Mouse (Mus musculus) limb, embryonic 14.5 days (tissue): Measurements from ENCODE around the gene Gm21970. TPM values are rescaled to one million over a fixed set of nuclear protein-coding genes. Genes with fewer than 3 reads are reported as not detected.

Experiments used
- ATAC-seq: fragments of 200-750 bp; cut with Nextera tagmentation; 2 replicates; pipeline ENCODE4 v1.8.0; 2017; ENCODE audit warnings: low read depth, moderate number of reproducible peaks, moderate TSS enrichment; ENCODE audit not compliant: low FRiP score
- DNase-seq: peaks from one replicate; pipeline ENCODE4 v3.0.0-alpha.2; 2015; ENCODE audit warnings: low spot score
- H3K27ac ChIP-seq: fragments of 300-500 bp; sonication (generic); replicated peaks from 2 replicates; pipeline ENCODE4 v1.5.1; 2014; ENCODE audit warnings: low read depth, mild to moderate bottlenecking, low read length, moderate library complexity, mixed read lengths
- H3K27me3 ChIP-seq: fragments of 300-500 bp; sonication (generic); 2 replicates; pipeline ENCODE4 v1.6.1; 2014; ENCODE audit warnings: low read length, mixed read lengths; ENCODE audit not compliant: control insufficient read depth, insufficient read depth
- H3K36me3 ChIP-seq: fragments of 300-500 bp; sonication (generic); 2 replicates; pipeline ENCODE4 v1.6.1; 2014; ENCODE audit warnings: mild to moderate bottlenecking, low read length, moderate library complexity, mixed read lengths; ENCODE audit not compliant: control insufficient read depth, insufficient read depth
- H3K4me1 ChIP-seq: fragments of 300-500 bp; sonication (generic); 2 replicates; pipeline ENCODE4 v1.6.1; 2014; ENCODE audit warnings: antibody characterized with exemption, low read length, mixed read lengths; ENCODE audit not compliant: control insufficient read depth, insufficient read depth
- H3K4me2 ChIP-seq: fragments of 300-500 bp; sonication (generic); replicated peaks from 2 replicates; pipeline ENCODE4 v1.6.1; 2014; ENCODE audit warnings: low read depth, mild to moderate bottlenecking, low read length, moderate library complexity; ENCODE audit not compliant: severe bottlenecking
- H3K4me3 ChIP-seq: fragments of 300-500 bp; sonication (generic); replicated peaks from 2 replicates; pipeline ENCODE4 v1.5.1; 2014; ENCODE audit warnings: low read length
- H3K9ac ChIP-seq: fragments of 300-500 bp; sonication (generic); 2 replicates; pipeline ENCODE4 v1.6.1; 2014; ENCODE audit warnings: mild to moderate bottlenecking, low read depth, low read length, moderate library complexity; ENCODE audit not compliant: severe bottlenecking
- H3K9me3 ChIP-seq: fragments of 300-500 bp; sonication (generic); 2 replicates; pipeline ENCODE4 v1.6.1; 2016; ENCODE audit warnings: low read length; ENCODE audit not compliant: control insufficient read depth
- POLR2A ChIP-seq: fragments of 200-500 bp; IDR thresholded peaks from 2 replicates; pipeline ENCODE4 v1.8.0; 2012; ENCODE audit warnings: inconsistent platforms, mild to moderate bottlenecking, moderate library complexity, borderline replicate concordance; ENCODE audit not compliant: insufficient read depth, insufficient read length; ENCODE audit errors: extremely low read depth
- WGBS: fragments of 180-500 bp; shearing (Covaris S2); extraction: QIAGEN DNeasy Blood & Tissue Kit; methylation state at CpG from one replicate; pipeline ENCODE4 v1.1.7; 2014; 5-methylcytosine and 5-hydroxymethylcytosine counted together
- polyA plus RNA-seq, 2 experiments: library from polyadenylated mRNA; depleted of rRNA in 1 of 2; stranded (reverse) in 1 of 2; unstranded in 1 of 2; fragments of >200 nt; fragmentation: Nextera tagmentation in 1 of 2; extraction: Ambion mirVana in 1 of 2; gene quantifications; 2 replicates each; pipeline versions ENCODE4 v1.2.1 to v1.2.3; 2012 to 2014

Gm21970 gene
- polyA plus RNA-seq, 2 experiments: not detected

DNA sequence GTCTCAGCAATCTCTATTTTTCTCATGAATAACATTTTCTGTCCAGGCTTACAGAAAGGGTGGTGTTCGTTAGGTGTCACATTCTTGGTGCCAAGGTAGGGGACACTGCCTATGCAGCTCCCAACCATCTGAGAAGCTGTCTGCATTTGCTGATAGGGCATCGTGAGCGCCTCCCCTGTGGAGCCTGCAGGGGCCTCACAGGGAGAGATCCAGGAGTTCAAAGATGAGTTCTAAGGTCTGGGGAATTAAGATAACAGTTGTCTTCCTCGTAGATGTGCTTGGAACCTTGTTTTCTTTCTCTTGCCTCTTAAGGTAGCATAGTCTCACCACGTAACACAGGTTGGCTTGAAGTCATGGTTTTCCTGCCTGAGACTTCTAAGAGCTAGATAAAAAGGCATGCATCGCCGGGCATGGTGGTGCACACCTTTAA lies 50.3 kb downstream of the Gm21970 start:
- no peak for TF ChIP-seq POLR2A
- Histone ChIP-seq H3K27me3 (no peaks in the 10 kb centered on the region), H3K4me3 (no peak overlapping the region), H3K4me2 (no peak overlapping the region), H3K4me1 (0 out of 2 replicates have a peak, but pooled peaks cover 3% of the 10 kb centered on the region), H3K27ac (no peak overlapping the region), H3K9me3 (no peaks in the 10 kb centered on the region), H3K36me3 (no peaks in the 10 kb centered on the region), H3K9ac (no peak overlapping the region)
- WGBS: 78% methylated on average over 7 of the region's 7 CpGs
- DNase-seq (no peak), ATAC-seq (no peak)

DNA sequence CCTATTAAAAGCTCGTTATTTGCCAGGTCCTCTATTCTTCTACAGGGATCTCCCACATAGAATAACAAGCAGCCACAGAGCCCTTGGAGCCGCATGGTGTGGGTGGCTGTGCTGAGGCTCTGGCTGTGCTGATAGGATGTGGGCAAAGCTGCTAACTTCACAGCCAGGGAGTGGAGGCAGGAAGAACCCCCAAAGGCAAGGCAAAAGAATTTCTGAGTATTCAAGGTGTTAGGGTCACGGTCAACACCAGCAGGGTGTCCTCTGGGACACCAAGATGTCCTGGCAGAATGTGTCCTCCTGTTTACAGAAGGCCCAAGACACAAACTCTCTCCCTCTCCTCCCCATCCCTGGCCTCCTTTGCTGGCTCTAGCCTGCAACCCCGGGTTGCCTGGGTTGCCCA lies 50.9 kb downstream of the Gm21970 start:
- H3K4me1 ChIP-seq: 0 out of 2 replicates have a peak, but pooled peaks cover 3% of the 10 kb centered on the region
- TF ChIP-seq POLR2A: no peak
- DNase-seq (no peak), ATAC-seq (no peak)
- H3K27ac ChIP-seq: no peak overlapping the region
- no peak overlapping the region for H3K9ac ChIP-seq
- H3K4me2 ChIP-seq: no peak overlapping the region
- no peak overlapping the region for H3K4me3 ChIP-seq
- no peaks in the 10 kb centered on the region for H3K9me3 ChIP-seq
- 71% methylated on average over 4 of the region's 4 CpGs for WGBS
- H3K27me3 ChIP-seq: no peaks in the 10 kb centered on the region
- no peaks in the 10 kb centered on the region for H3K36me3 ChIP-seq

DNA sequence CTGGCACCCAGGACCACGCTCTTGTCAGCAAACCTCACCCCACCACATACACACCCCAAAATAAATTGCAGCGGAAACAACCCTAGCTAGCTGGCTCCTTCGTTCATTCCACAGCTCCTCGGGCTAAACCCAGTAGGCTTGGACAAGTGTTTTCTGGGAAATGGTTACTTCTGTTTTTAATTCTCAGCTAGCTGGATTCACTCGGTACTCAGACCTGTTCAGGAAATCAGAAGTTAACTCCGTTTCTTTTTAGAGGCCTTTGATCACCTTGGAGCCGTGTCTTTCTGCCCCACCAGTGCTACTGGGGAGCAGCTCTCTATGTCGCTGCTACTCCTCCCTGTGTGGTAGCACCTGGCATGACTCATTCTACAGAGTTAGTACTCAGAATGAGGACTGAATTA lies 51.7 kb downstream of the Gm21970 start:
- Histone ChIP-seq H3K27me3 (no peaks in the 10 kb centered on the region), H3K27ac (no peak overlapping the region), H3K4me2 (no peak overlapping the region), H3K36me3 (no peaks in the 10 kb centered on the region), H3K9ac (no peak overlapping the region), H3K9me3 (no peaks in the 10 kb centered on the region), H3K4me3 (no peak overlapping the region), H3K4me1 (0 out of 2 replicates have a peak, but pooled peaks cover 3% of the 10 kb centered on the region)
- ATAC-seq (no peak), DNase-seq (no peak)
- TF ChIP-seq POLR2A: no peak
- WGBS: 47% methylated on average over 8 of the region's 8 CpGs

DNA sequence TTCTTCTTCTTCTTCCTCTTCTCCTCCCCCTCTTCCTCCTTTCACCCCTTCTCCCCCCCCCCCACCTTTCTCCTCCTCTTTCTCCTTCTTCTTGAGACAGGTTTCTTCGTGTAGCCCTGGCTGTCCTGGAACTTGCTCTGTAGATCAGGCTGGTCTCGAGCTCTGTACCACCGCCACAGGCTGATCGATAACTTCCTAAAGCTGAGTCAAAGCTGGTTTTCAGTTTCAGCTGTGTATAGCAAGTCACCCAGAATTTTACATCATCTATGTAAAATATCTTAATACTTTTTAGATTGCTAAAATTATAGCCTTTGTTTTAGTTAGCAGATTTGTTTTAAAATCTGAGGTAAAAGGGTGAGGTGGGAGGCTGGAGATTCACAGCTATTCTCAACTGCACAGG lies 53.3 kb downstream of the Gm21970 start:
- WGBS: 85% methylated on average over 4 of the region's 4 CpGs
- H3K4me2 ChIP-seq: no peak overlapping the region
- H3K9ac ChIP-seq: no peak overlapping the region
- no peaks in the 10 kb centered on the region for H3K9me3 ChIP-seq
- TF ChIP-seq POLR2A: no peak
- no peak for DNase-seq
- no peak overlapping the region for H3K27ac ChIP-seq
- H3K27me3 ChIP-seq: no peaks in the 10 kb centered on the region
- ATAC-seq: no peak
- no peaks in the 10 kb centered on the region for H3K36me3 ChIP-seq
- H3K4me1 ChIP-seq: 0 out of 2 replicates have a peak, but pooled peaks cover 3% of the 10 kb centered on the region
- H3K4me3 ChIP-seq: no peak overlapping the region

DNA sequence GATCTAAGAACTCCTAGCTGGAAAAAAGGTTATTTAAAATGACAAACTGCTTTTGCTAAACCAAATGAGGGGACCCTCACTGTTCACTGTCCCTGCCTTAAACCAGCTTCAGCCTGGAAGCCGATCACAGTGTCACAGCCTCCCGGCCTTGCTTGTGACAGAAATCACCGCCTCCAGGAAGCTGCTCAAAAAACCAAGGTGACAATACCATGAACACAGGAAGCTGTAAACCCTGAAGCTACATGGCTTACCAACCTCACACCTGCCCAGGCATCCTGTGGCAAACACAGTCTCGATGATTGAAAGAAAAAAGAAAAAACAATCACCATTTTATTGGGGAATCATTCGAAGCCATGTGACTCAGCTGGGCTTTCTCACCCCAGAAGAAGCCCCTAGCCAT lies 54.0 kb downstream of the Gm21970 start:
- no peak overlapping the region for H3K27ac ChIP-seq
- WGBS: 67% methylated on average over 5 of the region's 5 CpGs

More for the DNA sequence above, 54.0 kb downstream of the Gm21970 start:
- Histone ChIP-seq H3K4me3 (no peak overlapping the region), H3K9ac (no peak overlapping the region), H3K4me1 (0 out of 2 replicates have a peak, but pooled peaks cover 3% of the 10 kb centered on the region), H3K4me2 (no peak overlapping the region), H3K36me3 (no peaks in the 10 kb centered on the region), H3K9me3 (no peaks in the 10 kb centered on the region), H3K27me3 (no peaks in the 10 kb centered on the region)
- no peak for TF ChIP-seq POLR2A
- DNase-seq: no peak
- no peak for ATAC-seq
